Mouse (Mus musculus): ENCODE measurements at regions not wholly inside any gene's neighbourhood (a gene's known extent, or its start where the extent isn't known, plus 50 kb on each side); places are given as distances from the start of the nearest gene placed in this dataset.

GRCm38 (mm10) chr1:177627814-177628213 is 101.8 kb upstream of the 1700016C15Rik start:
- no peak for TF ChIP-seq POLR2A (IDR thresholded peaks at IDR 0.05; ENCODE audit: insufficient read length, low read depth)
- no peak for TF ChIP-seq USF1 (IDR thresholded peaks at IDR 0.05; ENCODE audit: low read depth)
- no peak for TF ChIP-seq MAX (IDR thresholded peaks at IDR 0.05; ENCODE audit: low read depth)
